Mouse (Mus musculus) heart, postnatal 0 days (tissue): ENCODE results near the gene Lamb2.
A peak's percentile ranks its signal among the peaks of the same experiment; 100 is the strongest.

Source experiments
- CTCF ChIP-seq: IDR thresholded peaks from 2 replicates; pipeline ENCODE4 v1.5.1; 2016; ENCODE audit warnings: antibody characterized with exemption, control low read depth, low read depth
- EP300 ChIP-seq: IDR thresholded peaks from 2 replicates; pipeline ENCODE4 v1.6.1; 2016; ENCODE audit warnings: antibody characterized with exemption, low read depth

DNA sequence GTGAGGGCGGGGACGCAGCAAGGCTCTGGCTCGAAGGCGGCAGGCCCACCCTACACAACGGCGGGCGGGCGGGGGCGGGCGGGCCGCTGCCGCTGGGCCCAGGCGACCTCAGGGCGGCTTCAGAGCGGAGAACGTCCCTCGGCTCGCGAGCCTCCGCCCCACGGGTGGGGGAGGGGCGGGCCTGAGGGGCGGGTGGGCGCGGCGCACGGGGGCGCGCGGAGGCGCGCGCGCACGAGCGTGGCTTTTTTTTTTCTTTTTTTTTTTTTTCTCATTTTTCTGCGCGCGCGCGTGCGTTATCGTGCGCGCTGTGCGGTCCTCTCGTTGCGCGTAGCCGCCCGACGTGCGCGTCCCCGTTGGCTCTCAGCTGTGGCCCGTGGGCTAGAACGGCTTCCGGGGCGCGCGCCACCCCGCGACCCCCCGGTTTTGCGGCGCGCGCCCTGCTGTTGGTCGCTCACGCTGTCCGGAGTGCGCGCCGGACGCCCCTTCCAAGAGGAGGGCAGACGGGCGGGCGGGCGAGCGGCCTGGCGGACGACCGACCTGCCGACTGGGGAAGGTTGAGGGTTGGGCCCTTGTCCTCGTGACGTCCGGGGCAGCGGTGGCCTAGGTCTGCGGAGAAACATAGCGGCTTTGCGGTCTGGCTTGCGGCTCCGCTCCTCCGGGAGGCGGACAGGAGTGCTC, 37.9 kb downstream of the Lamb2 start:
- no peak for TF ChIP-seq CTCF
- 0 out of 2 replicates have a peak, but pooled peaks have one; percentile 12 for TF ChIP-seq EP300
